Mouse (Mus musculus) CH12.LX (cell line): ENCODE measurements around the gene Tpp2. TPM values are rescaled to one million over a fixed set of nuclear protein-coding genes. Genes with fewer than 3 reads are reported as not detected.
A peak's percentile ranks its signal among the peaks of the same experiment; 100 is the strongest.

Source experiments
- DNase-seq: peaks from one replicate; pipeline ENCODE4 v3.0.0-alpha.2; 2013; ENCODE audit errors: extremely low read depth
- H3K27ac ChIP-seq: 2 replicates; pipeline ENCODE4 v1.5.1; 2012; ENCODE audit warnings: low read depth, mild to moderate bottlenecking, control low read depth, moderate library complexity; ENCODE audit not compliant: insufficient read depth
- H3K27me3 ChIP-seq: replicated peaks from 2 replicates; pipeline ENCODE3; 2012; ENCODE audit warnings: inconsistent platforms
- H3K36me3 ChIP-seq, 2 experiments: replicated peaks in 1 of 2; 2 replicates each; pipeline versions ENCODE3 to v1.6.1; 2012; ENCODE audit warnings: inconsistent platforms in 1 of 2, low read length in 1 of 2, mild to moderate bottlenecking in 1 of 2, mixed read lengths in 1 of 2, moderate library complexity in 1 of 2; ENCODE audit not compliant: control insufficient read depth in 1 of 2, insufficient read depth in 1 of 2
- H3K4me1 ChIP-seq, 2 experiments: 2 replicates each; pipeline ENCODE4 v1.6.1; 2012; ENCODE audit warnings: inconsistent platforms in 1 of 2, moderate library complexity in 1 of 2; ENCODE audit not compliant: insufficient read depth in 2 of 2, control insufficient read depth in 1 of 2
- H3K4me2 ChIP-seq: 2 replicates; pipeline ENCODE4 v1.6.1; 2012; ENCODE audit warnings: low read depth, mild to moderate bottlenecking, control low read depth; ENCODE audit not compliant: poor library complexity, insufficient read depth, severe bottlenecking
- H3K4me3 ChIP-seq, 3 experiments: fragments of 150-350 bp in 1 of 3; sonication (generic) in 1 of 3; replicated peaks in 1 of 3; 2 replicates each; pipeline versions ENCODE3 to v1.5.1; 2011 to 2012; ENCODE audit warnings: low read depth in 2 of 3, low read length in 2 of 3, mild to moderate bottlenecking in 2 of 3, moderate library complexity in 2 of 3, control low read depth in 1 of 3, improper control_type of control experiment in 1 of 3, inconsistent platforms in 1 of 3, mixed read lengths in 1 of 3; ENCODE audit not compliant: poor library complexity in 1 of 3
- H3K79me2 ChIP-seq: replicated peaks from 2 replicates; pipeline ENCODE4 v1.6.1; 2012; ENCODE audit warnings: mild to moderate bottlenecking, moderate library complexity; ENCODE audit not compliant: control insufficient read depth, poor library complexity, insufficient read depth, severe bottlenecking; ENCODE audit errors: extremely low read depth
- H3K9ac ChIP-seq: 2 replicates; pipeline ENCODE4 v1.6.1; 2012; ENCODE audit warnings: low read depth, mild to moderate bottlenecking, control low read depth, moderate library complexity; ENCODE audit not compliant: insufficient read depth
- H3K9me3 ChIP-seq: replicated peaks from 2 replicates; pipeline ENCODE3; 2012; ENCODE audit warnings: low read length, inconsistent platforms, mixed read lengths
- CHD2 ChIP-seq: IDR thresholded peaks from 2 replicates; pipeline ENCODE4 v1.6.1; 2011; ENCODE audit warnings: low read length, improper control_type of control experiment
- ELF1 ChIP-seq: IDR thresholded peaks from 2 replicates; pipeline ENCODE4 v1.6.1; 2014; ENCODE audit warnings: low read depth, mild to moderate bottlenecking, inconsistent platforms, low read length, improper control_type of control experiment
- EP300 ChIP-seq: IDR thresholded peaks from 2 replicates; pipeline ENCODE4 v1.6.1; 2011; ENCODE audit warnings: low read length, improper control_type of control experiment
- ETS1 ChIP-seq: conservative IDR thresholded peaks from 2 replicates; pipeline ENCODE4 v1.6.1; 2012; ENCODE audit warnings: low read depth, mild to moderate bottlenecking, inconsistent platforms, low read length, improper control_type of control experiment, moderate library complexity
- GABPA ChIP-seq: IDR thresholded peaks from 2 replicates; pipeline ENCODE4 v1.6.1; 2012; ENCODE audit warnings: low read depth, low read length, improper control_type of control experiment, inconsistent platforms; ENCODE audit not compliant: insufficient replicate concordance
- IRF4 ChIP-seq: IDR thresholded peaks from 2 replicates; pipeline ENCODE4 v1.6.1; 2014; ENCODE audit warnings: low read depth, mild to moderate bottlenecking, inconsistent platforms, low read length, improper control_type of control experiment
- JUN ChIP-seq: IDR thresholded peaks from 2 replicates; pipeline ENCODE4 v1.6.1; 2011; ENCODE audit warnings: low read depth, mild to moderate bottlenecking, low read length, improper control_type of control experiment, moderate library complexity; ENCODE audit not compliant: insufficient read depth
- JUND ChIP-seq: conservative IDR thresholded peaks from 2 replicates; pipeline ENCODE4 v1.6.1; 2011; ENCODE audit warnings: low read depth, low read length, improper control_type of control experiment
- MAFK ChIP-seq: IDR thresholded peaks from 2 replicates; pipeline ENCODE4 v1.6.1; 2011; ENCODE audit warnings: low read length, improper control_type of control experiment; ENCODE audit not compliant: insufficient replicate concordance
- MAX ChIP-seq: IDR thresholded peaks from 2 replicates; pipeline ENCODE4 v1.6.1; 2011; ENCODE audit warnings: low read length, improper control_type of control experiment
- MAZ ChIP-seq: IDR thresholded peaks from 2 replicates; pipeline ENCODE4 v1.6.1; 2012; ENCODE audit warnings: low read depth, mild to moderate bottlenecking, inconsistent platforms, low read length, improper control_type of control experiment, moderate library complexity
- MEF2A ChIP-seq: IDR thresholded peaks from 2 replicates; pipeline ENCODE4 v1.6.1; 2014; ENCODE audit warnings: low read depth, mild to moderate bottlenecking, inconsistent platforms, low read length, improper control_type of control experiment, borderline replicate concordance
- MXI1 ChIP-seq: IDR thresholded peaks from 2 replicates; pipeline ENCODE4 v1.6.1; 2011; ENCODE audit warnings: mild to moderate bottlenecking, low read depth, low read length, improper control_type of control experiment
- MYC ChIP-seq: IDR thresholded peaks from 2 replicates; pipeline ENCODE4 v1.6.1; 2011; ENCODE audit warnings: low read depth, mild to moderate bottlenecking, improper control_type of control experiment, low read length
- NELFE ChIP-seq: IDR thresholded peaks from 2 replicates; pipeline ENCODE4 v1.6.1; 2011; ENCODE audit warnings: low read depth, low read length, improper control_type of control experiment
- PAX5 ChIP-seq: IDR thresholded peaks from 2 replicates; pipeline ENCODE4 v1.6.1; 2012; ENCODE audit warnings: low read length, inconsistent platforms, mixed read lengths
- POLR2A ChIP-seq: IDR thresholded peaks from 2 replicates; pipeline ENCODE4 v1.6.1; 2011; ENCODE audit warnings: low read depth, mild to moderate bottlenecking, improper control_type of control experiment, low read length
- SIN3A ChIP-seq: IDR thresholded peaks from 2 replicates; pipeline ENCODE4 v1.6.1; 2012; ENCODE audit warnings: low read length, improper control_type of control experiment, inconsistent platforms
- SMC3 ChIP-seq: IDR thresholded peaks from 2 replicates; pipeline ENCODE4 v1.6.1; 2011; ENCODE audit warnings: low read depth, low read length, improper control_type of control experiment
- UBTF ChIP-seq: IDR thresholded peaks from 2 replicates; pipeline ENCODE4 v1.6.1; 2012; ENCODE audit warnings: low read depth, mild to moderate bottlenecking, inconsistent platforms, low read length, improper control_type of control experiment, moderate library complexity
- USF1 ChIP-seq: IDR thresholded peaks from 2 replicates; pipeline ENCODE4 v1.6.1; 2014; ENCODE audit warnings: low read depth, mild to moderate bottlenecking, inconsistent platforms, low read length, improper control_type of control experiment
- ZKSCAN1 ChIP-seq: IDR thresholded peaks from 2 replicates; pipeline ENCODE4 v1.6.1; 2012; ENCODE audit warnings: low read depth, inconsistent platforms, low read length, improper control_type of control experiment, borderline replicate concordance
- ZNF384 ChIP-seq: IDR thresholded peaks from 2 replicates; pipeline ENCODE4 v1.6.1; 2012; ENCODE audit warnings: low read depth, low read length, improper control_type of control experiment, inconsistent platforms
- dilution Hi-C: fragments of 300-500 bp; cut with MboI; formaldehyde crosslinking; loops from 2 replicates; pipeline ENCODE4 v1.14.3; 2020; ENCODE audit warnings: low sequenced_read_pairs; ENCODE audit not compliant: extremely low pct_unique_long_range_greater_than_20kb, extremely low pct_ligation_motif_present
- in situ Hi-C: fragments of 300-500 bp; cut with MboI; formaldehyde crosslinking; loops from 3 replicates; pipeline ENCODE4 v1.14.3; 2019; ENCODE audit warnings: low sequenced_read_pairs, low pct_ligation_motif_present, low pct_unique_long_range_greater_than_20kb, mixed read lengths
- polyA plus RNA-seq: library from polyadenylated mRNA; unstranded; fragments of >175 nt; gene quantifications from 2 replicates; pipeline ENCODE4 v1.2.1, GENCODE M21; 2012; ENCODE audit warnings: low read depth; ENCODE audit not compliant: insufficient read length
- total RNA-seq, 2 experiments: library from RNA; depleted of rRNA; stranded (reverse); fragments of 300-350 nt in 1 of 2; fragments of >200 nt in 1 of 2; gene quantifications; 2 replicates each; pipeline ENCODE4 v1.2.3; 2012 to 2014

Gene Tpp2
- total and polyA plus RNA-seq, 3 experiments, result 35.4 to 52.5 (median 50.4) TPM

GRCm38 (mm10) chr1:44032213-44032612 is 98.8 kb downstream of the Tpp2 start:
- no peaks in the 10 kb centered on the region for H3K36me3 ChIP-seq
- H3K4me3 ChIP-seq, result no peak overlapping the region
- TF ChIP-seq CHD2, result no peak
- no peak for TF ChIP-seq MEF2A
- no peak for TF ChIP-seq MAZ
- no peak for TF ChIP-seq ETS1
- no peak for TF ChIP-seq SIN3A
- no peak for TF ChIP-seq ELF1
- TF ChIP-seq MAX, result no peak
- no peak for TF ChIP-seq ZNF384
- TF ChIP-seq GABPA, result no peak
- no peak for TF ChIP-seq EP300
- DNase-seq, result no peak
- dilution Hi-C loops, result no loop called here
- no peak overlapping the region for H3K27ac ChIP-seq
- in situ Hi-C loops, result loop anchor here (25.0 kb wide), 1 partner anchor 270 kb away; no protein-coding TSS in a partner anchor
- no peak overlapping the region for H3K9ac ChIP-seq
- no peaks in the 10 kb centered on the region for H3K9me3 ChIP-seq
- no peaks in the 10 kb centered on the region for H3K27me3 ChIP-seq
- H3K79me2 ChIP-seq, result no peaks in the 10 kb centered on the region
- peak overlapping the region; percentile 36; the same call in 1 of the 2 replicates for H3K4me2 ChIP-seq
- no peaks in the 10 kb centered on the region for H3K4me1 ChIP-seq

- H3K27ac ChIP-seq, result no peak overlapping the region
- no peaks in the 10 kb centered on the region for H3K4me1 ChIP-seq
- no peaks in the 10 kb centered on the region for H3K79me2 ChIP-seq
- DNase-seq, result no peak
- no peaks in the 10 kb centered on the region for H3K36me3 ChIP-seq
- H3K9me3 ChIP-seq, result no peaks in the 10 kb centered on the region
- in situ Hi-C loops (loop anchor here (25.0 kb wide), 1 partner anchor 271 kb away; no protein-coding TSS in a partner anchor), dilution Hi-C loops (no loop called here)
- TF ChIP-seq CHD2 (no peak), IRF4 (peak; percentile 28; the same call in 1 of the 2 replicates), EP300 (0 out of 2 replicates have a peak, but pooled peaks have one; percentile 26)
- H3K9ac ChIP-seq, result no peak overlapping the region
- H3K4me2 ChIP-seq, result no peak overlapping the region
- H3K27me3 ChIP-seq, result no peaks in the 10 kb centered on the region
- no peak overlapping the region for H3K4me3 ChIP-seq
These were observed 99.5 kb downstream of the Tpp2 start for GRCm38 (mm10) chr1:44032948-44033347.

GRCm38 (mm10) chr1:44041797-44042554 is 108.5 kb downstream of the Tpp2 start:
- DNase-seq, result peak; percentile 79
- in situ Hi-C loops (loop anchor here (25.0 kb wide), 1 partner anchor 280 kb away; no protein-coding TSS in a partner anchor), dilution Hi-C loops (no loop called here)
- Histone ChIP-seq H3K4me1 (peaks cover 0 to 14% of the 10 kb centered on the region in 2 experiments; a peak in 2 of 4 replicates), H3K9ac (peak overlapping the region; percentile 66), H3K27ac (no peak overlapping the region), H3K9me3 (no peaks in the 10 kb centered on the region), H3K79me2 (no peaks in the 10 kb centered on the region), H3K27me3 (no peaks in the 10 kb centered on the region), H3K36me3 (no peaks in the 10 kb centered on the region), H3K4me3 (peak overlapping the region; percentile 37 to 57 (median 39)), H3K4me2 (peak overlapping the region; percentile 64)
- TF ChIP-seq POLR2A (peak; percentile 58), SMC3 (peak; percentile 85), MYC (no peak), MEF2A (no peak), MXI1 (no peak; the same call in 1 of the 2 replicates), NELFE (peak; percentile 46), MAZ (peak; percentile 52; the same call in 1 of the 2 replicates), ZKSCAN1 (no peak), PAX5 (no peak), ZNF384 (no peak), UBTF (no peak), MAFK (peak; percentile 78), MAX (peak; percentile 56; the same call in 1 of the 2 replicates), JUND (0 out of 2 replicates have a peak, but pooled peaks have one; percentile 39), USF1 (no peak), JUN (no peak), CHD2 (no peak), EP300 (peak; percentile 75)
